17 mouse cellular contexts compared by ENCODE assay signal in genomic region chr6:144695660-144696059, GRCm38 (mm10).
A peak's percentile ranks its signal among the peaks of the same experiment; 100 is the strongest.
DNase-seq lines count a peak whose midpoint lies in the region; ATAC-seq lines count a peak whose summit lies in the region.
"Had no signal": no experiment of that assay in that cellular context is flagged by ENCODE, and none has a peak within 500 bp of the region (broad histone marks: within the 10 kb centered on the region; RNA-seq: fewer than 3 reads in every experiment).

No protein-coding gene starts in this region.

- WGBS in forebrain, embryonic 14.5 days, result 77% methylated on average over 4 of the region's 4 CpGs
- WGBS in forebrain, embryonic 11.5 days, result 88% methylated on average over 4 of the region's 4 CpGs

- ATAC-seq in forebrain, embryonic 14.5 days, result no peak
- ATAC-seq in forebrain, embryonic 11.5 days (replicated peaks; ENCODE audit: low FRiP score), result no peak
- ATAC-seq: Patski had no signal

- intact Hi-C loops in heart, postnatal 25 days (cut with DNase I), result no loop called here

- H3K9ac ChIP-seq in forebrain, embryonic 14.5 days (ENCODE audit: low read length), result no peak overlapping the region
- no peak overlapping the region for H3K9ac ChIP-seq in forebrain, embryonic 11.5 days (ENCODE audit: low read length)
- H3K9ac ChIP-seq: embryonic facial prominence, embryonic 15.5 days; hindbrain, embryonic 14.5 days; limb, embryonic 12.5 days; lung, embryonic 14.5 days had no signal

- no peak overlapping the region for H3K27ac ChIP-seq in forebrain, embryonic 14.5 days (ENCODE audit: low read depth, low read length)
- no peak overlapping the region for H3K27ac ChIP-seq in forebrain, embryonic 11.5 days (ENCODE audit: low read depth, low read length)
- H3K27ac ChIP-seq: embryonic facial prominence, embryonic 15.5 days; gastrocnemius, adult 2 months; hindbrain, embryonic 14.5 days; limb, embryonic 12.5 days had no signal

- H3K36me3 ChIP-seq in forebrain, embryonic 14.5 days (ENCODE audit: control insufficient read depth, insufficient read depth, low read length), result no peaks in the 10 kb centered on the region
- H3K36me3 ChIP-seq in forebrain, embryonic 11.5 days (ENCODE audit: control insufficient read depth, insufficient read depth, low read length), result no peaks in the 10 kb centered on the region
- H3K36me3 ChIP-seq: embryonic facial prominence, embryonic 15.5 days; limb, embryonic 12.5 days had no signal

- DNase-seq in forebrain, embryonic 14.5 days (ENCODE audit: low spot score), result peak; percentile 30
- DNase-seq in forebrain, embryonic 11.5 days (ENCODE audit: low spot score), result no peak
- DNase-seq in right cerebral cortex, adult 18-20 months, result peak; percentile 30
- no peak for DNase-seq in right cerebral cortex, postnatal 4 days
- DNase-seq in heart, postnatal 25 days (ENCODE audit: low spot score), result peak; percentile 10
- DNase-seq in telencephalon, adult 2 months (ENCODE audit: low read depth, low spot score), result peak; percentile 42
- DNase-seq in yolk sac, embryonic 10.5 days (ENCODE audit: low spot score), result no peak
- no peak for DNase-seq in gastrocnemius, postnatal 4 days (ENCODE audit: low spot score in 2 of 2)
- DNase-seq: cerebellum, adult 9-10 months; gastrocnemius, adult 2 months; kidney, adult 9 months; lung, embryonic 14.5 days; thymus, adult 18-20 months had no signal

- no peak overlapping the region for H3K4me2 ChIP-seq in forebrain, embryonic 14.5 days (ENCODE audit: low read length)
- no peak overlapping the region for H3K4me2 ChIP-seq in forebrain, embryonic 11.5 days (ENCODE audit: low read depth, low read length, severe bottlenecking)
- H3K4me2 ChIP-seq: embryonic facial prominence, embryonic 15.5 days; hindbrain, embryonic 14.5 days; limb, embryonic 12.5 days; lung, embryonic 14.5 days had no signal

- no peak overlapping the region for H3K4me3 ChIP-seq in forebrain, embryonic 14.5 days (ENCODE audit: low read depth, low read length)
- H3K4me3 ChIP-seq in forebrain, embryonic 11.5 days (ENCODE audit: low read depth, low read length), result no peak overlapping the region
- H3K4me3 ChIP-seq: embryonic facial prominence, embryonic 15.5 days; gastrocnemius, adult 2 months; limb, embryonic 12.5 days had no signal

- no peaks in the 10 kb centered on the region for H3K27me3 ChIP-seq in forebrain, embryonic 14.5 days (replicated peaks; ENCODE audit: control insufficient read depth, insufficient read depth, low read length)
- H3K27me3 ChIP-seq in forebrain, embryonic 11.5 days (ENCODE audit: control insufficient read depth, insufficient read depth, low read length), result no peaks in the 10 kb centered on the region
- H3K27me3 ChIP-seq: embryonic facial prominence, embryonic 15.5 days; limb, embryonic 12.5 days; Patski had no signal

- H3K9me3 ChIP-seq in forebrain, embryonic 14.5 days (replicated peaks; ENCODE audit: control insufficient read depth, low read length), result no peaks in the 10 kb centered on the region
- no peaks in the 10 kb centered on the region for H3K9me3 ChIP-seq in forebrain, embryonic 11.5 days (ENCODE audit: control insufficient read depth, low read length)
- H3K9me3 ChIP-seq: embryonic facial prominence, embryonic 15.5 days; limb, embryonic 12.5 days had no signal

- H3K4me1 ChIP-seq in forebrain, embryonic 14.5 days (ENCODE audit: control insufficient read depth, insufficient read depth, low read length), result no peaks in the 10 kb centered on the region
- no peaks in the 10 kb centered on the region for H3K4me1 ChIP-seq in forebrain, embryonic 11.5 days (replicated peaks; ENCODE audit: control insufficient read depth, insufficient read depth, low read length)
- H3K4me1 ChIP-seq: embryonic facial prominence, embryonic 15.5 days had no signal

Comparison
In these comparisons a context has a peak if more than half of its experiments do, and no peak if none do; other contexts are left out.
1. DNase-seq: peak in forebrain, embryonic 14.5 days (single experiment), right cerebral cortex, adult 18-20 months (single experiment), heart, postnatal 25 days (single experiment) and telencephalon, adult 2 months (single experiment); none in forebrain, embryonic 11.5 days (single experiment), right cerebral cortex, postnatal 4 days (single experiment), yolk sac, embryonic 10.5 days (single experiment) and gastrocnemius, postnatal 4 days (0 of 2).